Mouse (Mus musculus): ENCODE measurements around the gene 4930555G01Rik. TPM values are rescaled to one million over a fixed set of nuclear protein-coding genes. Genes with fewer than 3 reads are reported as not detected.
"Not testable (repeated sequence)": the region's sequence is repeated elsewhere in the genome, so short reads cannot be mapped to it uniquely, and the experiment has no call there.

The 4930555G01Rik gene
- not detected in 2 replicates for polyA plus RNA-seq (2016; fragmentation: Nextera tagmentation; extraction: Ambion mirVana)

- H3K27me3 ChIP-seq (replicated peaks; ENCODE audit: low read depth, poor library complexity, severe bottlenecking); H3K9me3 ChIP-seq; H3K4me1 ChIP-seq; H3K4me3 ChIP-seq; DNase-seq (ENCODE audit: low spot score); H3K36me3 ChIP-seq (replicated peaks); H3K27ac ChIP-seq (replicated peaks): not testable (repeated sequence)
- WGBS, result no CpG with 5 or more reads among the region's 3 CpGs
Measured at GRCm38 (mm10) chr14:5050329-5050728, at the start of gene 4930555G01Rik. Gene 4930555G01Rik (plus strand): TSS chr14:5050629.

GRCm38 (mm10) chr14:5015591-5015990, 34.8 kb upstream of the 4930555G01Rik start, which contains the start of gene Gm3298:
Gene Gm3298 (plus strand): TSS chr14:5015891.
- not testable (repeated sequence) for H3K27me3 ChIP-seq (replicated peaks; ENCODE audit: low read depth, poor library complexity, severe bottlenecking); H3K4me1 ChIP-seq; DNase-seq (ENCODE audit: low spot score); H3K27ac ChIP-seq (replicated peaks); H3K4me3 ChIP-seq; H3K36me3 ChIP-seq (replicated peaks); H3K9me3 ChIP-seq
- WGBS, result 79% methylated on average over 1 of the region's 2 CpGs

GRCm38 (mm10) chr14:5070611-5071490, 20.4 kb downstream of the 4930555G01Rik start, which contains the start of gene Gm8281:
Gene Gm8281 (plus strand): TSS chr14:5071040.
- H3K36me3 ChIP-seq (replicated peaks); H3K27me3 ChIP-seq (replicated peaks; ENCODE audit: low read depth, poor library complexity, severe bottlenecking); H3K4me1 ChIP-seq; H3K9me3 ChIP-seq: not testable (repeated sequence)
- peak within 1 kb of the TSS; percentile 85 for H3K27ac ChIP-seq (replicated peaks)
- 2% methylated on average over 40 of the region's 63 CpGs for WGBS
- DNase-seq (ENCODE audit: low spot score), result peak; percentile 70
- peak within 1 kb of the TSS; percentile 60 for H3K4me3 ChIP-seq

Other genes with a start within 250 kb of the 4930555G01Rik start
- gene Gm3269, start 212.5 kb upstream of the 4930555G01Rik start, polyA plus RNA-seq (2016; fragmentation: Nextera tagmentation; extraction: Ambion mirVana), result not detected in 2 replicates
- 1.0 TPM in 2 replicates for gene Gm3264, start 195.1 kb upstream of the 4930555G01Rik start, polyA plus RNA-seq (2016; fragmentation: Nextera tagmentation; extraction: Ambion mirVana)
- gene Gm3278, start 158.2 kb upstream of the 4930555G01Rik start, polyA plus RNA-seq (2016; fragmentation: Nextera tagmentation; extraction: Ambion mirVana), result not detected in 2 replicates
- gene Gm8297, start 66.7 kb upstream of the 4930555G01Rik start, polyA plus RNA-seq (2016; fragmentation: Nextera tagmentation; extraction: Ambion mirVana), result not detected in 2 replicates
- 1.0 TPM in 1 of 2 replicates, not detected in the other for gene Gm3298, start 34.7 kb upstream of the 4930555G01Rik start, polyA plus RNA-seq (2016; fragmentation: Nextera tagmentation; extraction: Ambion mirVana)
- 1.8 and 1.9 TPM in 2 replicates for gene Gm8281, start 20.4 kb downstream of the 4930555G01Rik start, polyA plus RNA-seq (2016; fragmentation: Nextera tagmentation; extraction: Ambion mirVana)
- gene Gm8279, start 80.9 kb downstream of the 4930555G01Rik start, polyA plus RNA-seq (2016; fragmentation: Nextera tagmentation; extraction: Ambion mirVana), result not detected in 2 replicates
- gene Gm3317, start 113.9 kb downstream of the 4930555G01Rik start, polyA plus RNA-seq (2016; fragmentation: Nextera tagmentation; extraction: Ambion mirVana), result not detected in 2 replicates
- not detected in 2 replicates for gene Gm8271, start 135.2 kb downstream of the 4930555G01Rik start, polyA plus RNA-seq (2016; fragmentation: Nextera tagmentation; extraction: Ambion mirVana)
- gene Gm3526, start 210.0 kb downstream of the 4930555G01Rik start, polyA plus RNA-seq (2016; fragmentation: Nextera tagmentation; extraction: Ambion mirVana), result not detected in 2 replicates